Mouse (Mus musculus) erythroblast, adult 5-6 weeks (primary cell): ENCODE results near the gene Rnf144b. TPM values are rescaled to one million over a fixed set of nuclear protein-coding genes. Genes with fewer than 3 reads are reported as not detected.

Source experiments
- total RNA-seq, 2 experiments: library from RNA; stranded (forward) in 1 of 2; stranded (reverse) in 1 of 2; fragments of 150-400 nt in 1 of 2; fragments of 200-764, 138-1000 nt in 1 of 2; gene quantifications; 2 replicates each; pipeline versions ENCODE4 v1.2.3 to v1.2.4; 2015 to 2017; ENCODE audit warnings: low replicate concordance in 2 of 2

The Rnf144b gene
- total RNA-seq, 2 experiments from 2014 or later, result 4.9 to 6.7 TPM

Other genes with a start within 250 kb of the Rnf144b start
- gene Kif13a, start 192.8 kb upstream of the Rnf144b start, total RNA-seq (2015; ENCODE audit: low replicate concordance), result 7.1 TPM in 2 replicates
- 6.6 and 12.8 TPM in 2 replicates for gene Kif13a, start 192.8 kb upstream of the Rnf144b start, total RNA-seq (2017; ENCODE audit: low replicate concordance)
- gene Nhlrc1, start 107.8 kb upstream of the Rnf144b start, total RNA-seq (2015; ENCODE audit: low replicate concordance), result 0.42 and 1.5 TPM in 2 replicates
- 0.43 TPM in 1 of 2 replicates, not detected in the other for gene Nhlrc1, start 107.8 kb upstream of the Rnf144b start, total RNA-seq (2017; ENCODE audit: low replicate concordance)
- gene Kdm1b, start 79.2 kb upstream of the Rnf144b start, total RNA-seq (2015; ENCODE audit: low replicate concordance), result 1.2 and 4.2 TPM in 2 replicates
- 2.2 and 3.5 TPM in 2 replicates for gene Kdm1b, start 79.2 kb upstream of the Rnf144b start, total RNA-seq (2017; ENCODE audit: low replicate concordance)
- not detected in 2 replicates for gene Tpmt, start 77.9 kb upstream of the Rnf144b start, total RNA-seq (2015; ENCODE audit: low replicate concordance)
- 0.34 and 1.4 TPM in 2 replicates for gene Tpmt, start 77.9 kb upstream of the Rnf144b start, total RNA-seq (2017; ENCODE audit: low replicate concordance)
- gene Dek, start 16.5 kb upstream of the Rnf144b start, total RNA-seq (2015; ENCODE audit: low replicate concordance), result 233 and 276 TPM in 2 replicates
- gene Dek, start 16.5 kb upstream of the Rnf144b start, total RNA-seq (2017; ENCODE audit: low replicate concordance), result 413 and 451 TPM in 2 replicates